In the genomic region with DNA sequence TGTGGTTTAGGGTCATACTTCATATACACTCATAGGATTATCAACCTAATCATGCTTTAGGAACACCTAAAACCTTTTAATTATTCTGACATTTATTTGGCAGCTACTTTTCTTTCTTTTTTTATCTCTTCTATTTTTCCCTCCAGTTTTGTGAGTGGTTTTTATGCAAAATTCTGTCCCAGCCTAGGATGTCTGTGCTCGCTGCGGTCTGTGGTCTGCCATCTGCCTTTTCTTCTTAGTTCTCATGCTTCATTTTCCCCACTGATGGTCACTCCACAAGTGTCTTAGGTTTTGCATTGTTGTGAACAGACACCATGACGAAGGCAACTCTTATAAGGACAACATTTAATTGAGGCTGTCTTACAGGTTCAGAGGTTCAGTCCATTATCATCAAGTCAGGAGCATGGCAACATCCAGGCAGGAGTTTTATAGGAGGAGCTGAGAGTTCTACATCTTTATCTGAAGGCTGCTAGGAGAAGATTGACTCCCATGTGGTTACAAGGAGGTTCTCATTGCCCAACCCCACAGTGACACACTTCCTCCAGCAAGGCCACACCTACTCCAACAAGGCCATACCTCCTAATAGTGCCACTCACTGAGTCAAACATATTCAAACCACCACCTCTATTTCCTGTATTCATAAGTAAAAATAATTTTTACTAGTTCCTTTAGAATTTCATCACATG, we compare ENCODE assay signal across 32 mouse cellular contexts.
"Had no signal": no experiment of that assay in that cellular context is flagged by ENCODE, and none has a peak within 500 bp of the region (broad histone marks: within the 10 kb centered on the region; RNA-seq: fewer than 3 reads in every experiment).

No protein-coding gene starts in this region.

- ATAC-seq: liver, embryonic 12.5 days; liver, postnatal 0 days; lung, postnatal 0 days; midbrain, embryonic 13.5 days; midbrain, embryonic 15.5 days; midbrain, embryonic 16.5 days had no signal

- H3K4me2 ChIP-seq: limb, embryonic 12.5 days; limb, embryonic 13.5 days; limb, embryonic 15.5 days; liver, embryonic 11.5 days; liver, embryonic 12.5 days; liver, embryonic 13.5 days; liver, embryonic 15.5 days; lung, embryonic 14.5 days; lung, embryonic 15.5 days; midbrain, embryonic 11.5 days; midbrain, embryonic 12.5 days; midbrain, embryonic 13.5 days; midbrain, embryonic 15.5 days; neural tube, embryonic 12.5 days had no signal

- H3K27me3 ChIP-seq: limb, embryonic 12.5 days; limb, embryonic 13.5 days; limb, embryonic 15.5 days; liver, embryonic 12.5 days; liver, embryonic 13.5 days; liver, embryonic 15.5 days; lung, embryonic 15.5 days; megakaryocyte, embryonic 14.5 days; midbrain, embryonic 12.5 days; midbrain, embryonic 13.5 days; midbrain, embryonic 15.5 days; neural tube, embryonic 12.5 days had no signal

- H3K9me3 ChIP-seq: limb, embryonic 10.5 days; limb, embryonic 12.5 days; limb, embryonic 13.5 days; limb, embryonic 15.5 days; liver, embryonic 12.5 days; liver, embryonic 13.5 days; liver, embryonic 15.5 days; lung, embryonic 15.5 days; midbrain, embryonic 10.5 days; midbrain, embryonic 12.5 days; midbrain, embryonic 13.5 days; midbrain, embryonic 15.5 days; neural tube, embryonic 12.5 days had no signal

- H3K36me3 ChIP-seq: limb, embryonic 10.5 days; limb, embryonic 12.5 days; limb, embryonic 13.5 days; limb, embryonic 15.5 days; liver, embryonic 12.5 days; liver, embryonic 13.5 days; liver, embryonic 15.5 days; lung, embryonic 15.5 days; midbrain, embryonic 10.5 days; midbrain, embryonic 12.5 days; midbrain, embryonic 13.5 days; midbrain, embryonic 15.5 days; neural tube, embryonic 12.5 days had no signal

- H3K4me3 ChIP-seq: limb, embryonic 10.5 days; limb, embryonic 12.5 days; limb, embryonic 13.5 days; limb, embryonic 15.5 days; liver, embryonic 12.5 days; liver, embryonic 13.5 days; liver, embryonic 15.5 days; lung, embryonic 15.5 days; megakaryocyte, embryonic 14.5 days; midbrain, embryonic 10.5 days; midbrain, embryonic 12.5 days; midbrain, embryonic 13.5 days; midbrain, embryonic 15.5 days; myocyte; neural tube, embryonic 12.5 days had no signal

- H3K4me1 ChIP-seq: limb, embryonic 10.5 days; limb, embryonic 12.5 days; limb, embryonic 13.5 days; limb, embryonic 15.5 days; liver, embryonic 12.5 days; liver, embryonic 13.5 days; liver, embryonic 15.5 days; lung, embryonic 15.5 days; megakaryocyte, embryonic 14.5 days; midbrain, embryonic 10.5 days; midbrain, embryonic 12.5 days; midbrain, embryonic 13.5 days; midbrain, embryonic 15.5 days; neural tube, embryonic 12.5 days had no signal

- DNase-seq: left cerebral cortex, postnatal 4 days; liver; liver, embryonic 13.5 days; liver, postnatal 0 days; lung, adult 18-20 months; lung, adult 2 months; lung, embryonic 14.5 days; lung, postnatal 10 days; lung, postnatal 14 days; lung, postnatal 36 days; lung, postnatal 4 days; midbrain, embryonic 14.5 days had no signal

- H3K9ac ChIP-seq: limb, embryonic 12.5 days; limb, embryonic 13.5 days; limb, embryonic 15.5 days; liver, embryonic 12.5 days; liver, embryonic 13.5 days; liver, embryonic 14.5 days; liver, embryonic 15.5 days; liver, postnatal 0 days; lung, embryonic 14.5 days; lung, embryonic 15.5 days; midbrain, embryonic 12.5 days; midbrain, embryonic 13.5 days; midbrain, embryonic 15.5 days; neural tube, embryonic 12.5 days had no signal

- H3K27ac ChIP-seq: limb, embryonic 10.5 days; limb, embryonic 12.5 days; limb, embryonic 13.5 days; limb, embryonic 15.5 days; liver, embryonic 12.5 days; liver, embryonic 13.5 days; liver, embryonic 14.5 days; liver, embryonic 15.5 days; lung, embryonic 15.5 days; macrophage; midbrain, embryonic 10.5 days; midbrain, embryonic 12.5 days; midbrain, embryonic 13.5 days; midbrain, embryonic 15.5 days; neural tube, embryonic 12.5 days had no signal
